Mouse (Mus musculus) stomach, postnatal 0 days (tissue): ENCODE results near the gene Olfr1417.

ENCODE experiments used
- CTCF ChIP-seq: IDR thresholded peaks from 2 replicates; pipeline ENCODE4 v1.5.1; 2016; ENCODE audit warnings: antibody characterized with exemption, low read depth, mild to moderate bottlenecking, moderate library complexity
- EP300 ChIP-seq: optimal IDR thresholded peaks from 2 replicates; pipeline ENCODE3; 2016; ENCODE audit warnings: antibody characterized with exemption

DNA sequence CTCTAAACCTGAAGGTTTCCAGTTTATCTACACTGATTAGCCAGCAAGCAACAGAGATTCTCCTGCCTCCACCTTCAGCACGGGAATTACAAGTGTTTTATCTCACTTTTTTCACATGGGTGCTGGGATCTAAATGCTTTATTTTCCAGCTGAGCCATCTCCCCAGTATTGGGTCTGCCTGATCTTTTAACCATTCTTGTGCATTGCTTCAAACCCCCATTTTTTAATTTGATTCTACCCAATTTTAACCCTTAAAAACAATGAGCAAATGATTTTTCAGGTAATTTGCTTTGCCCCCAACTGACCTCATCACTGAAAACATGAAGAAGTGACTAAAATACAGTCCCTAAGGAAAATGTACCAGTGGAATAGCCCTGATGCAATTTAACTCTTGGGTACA is 47.2 kb upstream of the Olfr1417 start, which contains the start of gene Olfr1420:
- TF ChIP-seq EP300 (no peak), CTCF (no peak)
